Mouse (Mus musculus) bone marrow macrophage, adult 2 months (primary cell): ENCODE measurements at regions not wholly inside any gene's neighbourhood (a gene's known extent, or its start where the extent isn't known, plus 50 kb on each side); places are given as distances from the start of the nearest gene placed in this dataset.

ENCODE experiments used
- CTCF ChIP-seq: IDR thresholded peaks from 2 replicates; pipeline ENCODE4 v1.5.1; 2012; ENCODE audit warnings: low read depth, mild to moderate bottlenecking, low read length, moderate library complexity
- POLR2A ChIP-seq: IDR thresholded peaks from 2 replicates; pipeline ENCODE4 v1.6.1; 2012; ENCODE audit warnings: mild to moderate bottlenecking, low read depth, low read length, borderline replicate concordance

- TF ChIP-seq CTCF: no peak
- no peak for TF ChIP-seq POLR2A
Observed at GRCm38 (mm10) chr15:93005751-93006231, 269.2 kb downstream of the Gxylt1 start.
